Mouse (Mus musculus): ENCODE measurements around the gene Cfap46. TPM values are rescaled to one million over a fixed set of nuclear protein-coding genes. Genes with fewer than 3 reads are reported as not detected.

Gene Cfap46
- total RNA-seq, 2 experiments from 2014 or later: 0.64 to 0.93 TPM

GRCm38 (mm10) chr7:139581801-139582571 is 101.6 kb downstream of the Cfap46 start:
- DNase-seq (ENCODE audit: low spot score in 2 of 2): peak in 1 of 2 experiments; percentile 29

GRCm38 (mm10) chr7:139580851-139581775 is 102.5 kb downstream of the Cfap46 start:
- DNase-seq (ENCODE audit: low spot score in 2 of 2): no peak

- no peak for DNase-seq (ENCODE audit: low spot score in 2 of 2)
Measured at GRCm38 (mm10) chr7:139579261-139579905, 104.2 kb downstream of the Cfap46 start.

- DNase-seq (ENCODE audit: low spot score in 2 of 2): no peak
Measured at GRCm38 (mm10) chr7:139576064-139576686, 107.4 kb downstream of the Cfap46 start.

GRCm38 (mm10) chr7:139572665-139573064 is 111.0 kb downstream of the Cfap46 start:
- no peak for DNase-seq (ENCODE audit: low spot score in 2 of 2)

- DNase-seq (ENCODE audit: low spot score in 2 of 2): no peak
Measured at GRCm38 (mm10) chr7:139570788-139571187, 112.8 kb downstream of the Cfap46 start.

- no peak for DNase-seq (ENCODE audit: low spot score in 2 of 2)
Measured at GRCm38 (mm10) chr7:139566533-139566932, 117.1 kb downstream of the Cfap46 start.

GRCm38 (mm10) chr7:139565998-139566397 is 117.6 kb downstream of the Cfap46 start:
- DNase-seq (ENCODE audit: low spot score in 2 of 2): no peak

GRCm38 (mm10) chr7:139564161-139564560 is 119.5 kb downstream of the Cfap46 start:
- DNase-seq (ENCODE audit: low spot score in 2 of 2): no peak

- DNase-seq (ENCODE audit: low spot score in 2 of 2): no peak
Measured at GRCm38 (mm10) chr7:139563425-139563824, 120.2 kb downstream of the Cfap46 start.

GRCm38 (mm10) chr7:139559659-139560058 is 124.0 kb downstream of the Cfap46 start:
- no peak for DNase-seq (ENCODE audit: low spot score in 2 of 2)

- no peak for DNase-seq (ENCODE audit: low spot score in 2 of 2)
Measured at GRCm38 (mm10) chr7:139556746-139557526, 126.7 kb downstream of the Cfap46 start.

- no peak for DNase-seq (ENCODE audit: low spot score in 2 of 2)
Measured at GRCm38 (mm10) chr7:139556331-139556730, 127.3 kb downstream of the Cfap46 start.

GRCm38 (mm10) chr7:139551519-139551918 is 132.1 kb downstream of the Cfap46 start:
- no peak for DNase-seq (ENCODE audit: low spot score in 2 of 2)

Other genes with a start within 250 kb of the Cfap46 start
- gene Nkx6-2, start 101.0 kb downstream of the Cfap46 start, total RNA-seq (2021): under 1 TPM; 0.16 to 0.17 TPM
- gene Adgra1, start 150.4 kb upstream of the Cfap46 start, total RNA-seq (2021): 1 to 10 TPM; 2.6 to 2.8 TPM
- 1 to 10 TPM in 1 of 2 experiments, under 1 TPM in 1; 0.93 to 1.2 TPM for gene Kndc1, start 210.9 kb upstream of the Cfap46 start, total RNA-seq (2021)